Comparison of ENCODE assay signal across 9 mouse cellular contexts in the genomic region with DNA sequence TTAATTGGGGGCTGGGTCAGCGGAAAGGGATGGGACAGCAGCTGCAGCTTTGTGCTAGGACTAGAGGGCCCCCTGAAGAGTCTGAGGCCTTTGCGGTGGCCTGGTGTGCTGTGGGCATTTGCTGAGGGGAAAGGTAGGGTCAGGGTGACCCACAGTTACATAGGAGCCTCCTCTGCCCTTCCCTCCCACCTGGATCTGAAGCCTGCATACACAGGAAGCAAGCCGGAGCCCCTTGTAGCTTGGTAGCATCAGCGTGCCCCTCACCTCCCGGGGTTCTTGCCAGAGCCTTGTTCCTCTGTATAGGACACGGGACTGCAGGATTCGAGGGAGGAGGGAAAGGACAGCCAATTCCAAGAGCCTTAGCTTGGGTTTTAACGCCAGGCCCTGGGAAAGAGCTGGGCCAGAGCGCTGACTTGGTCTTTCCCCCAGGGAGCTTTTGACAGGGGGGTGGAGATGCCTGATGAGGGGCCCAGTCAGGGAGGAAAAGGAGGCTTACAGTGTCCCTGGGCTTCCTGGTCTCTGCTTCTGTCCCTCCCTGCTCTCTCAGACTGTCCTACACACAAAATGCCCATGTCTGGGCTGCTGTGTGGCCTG. TPM values are rescaled to one million over a fixed set of nuclear protein-coding genes. Genes with fewer than 3 reads are reported as not detected.
A peak's percentile ranks its signal among the peaks of the same experiment; 100 is the strongest.
DNase-seq lines count a peak whose midpoint lies in the region; ATAC-seq and TF ChIP-seq lines count a peak whose summit lies in the region.
"Had no signal": no experiment of that assay in that cellular context is flagged by ENCODE, and none has a peak within 500 bp of the region (broad histone marks: within the 10 kb centered on the region; RNA-seq: fewer than 3 reads in every experiment).

No protein-coding gene starts in this region.

- 64% methylated on average over 9 of the region's 9 CpGs for WGBS in kidney, adult 2 months
- WGBS in forebrain, embryonic 12.5 days: 0% methylated on average over 8 of the region's 9 CpGs
- WGBS in hindbrain, postnatal 0 days: 22% methylated on average over 9 of the region's 9 CpGs

- intact Hi-C loops in left cerebral cortex, postnatal 4 days (cut with DNase I): no loop called here

- H3K9me3 ChIP-seq in forebrain, embryonic 12.5 days: no peaks in the 10 kb centered on the region
- no peaks in the 10 kb centered on the region for H3K9me3 ChIP-seq in hindbrain, postnatal 0 days (ENCODE audit: low read length)

- peak overlapping the region; percentile 47 for H3K4me3 ChIP-seq in kidney, adult 2 months (ENCODE audit: insufficient read depth, low read depth, low read length)
- peak overlapping the region; percentile 70 for H3K4me3 ChIP-seq in forebrain, embryonic 12.5 days (replicated peaks)
- H3K4me3 ChIP-seq in hindbrain, postnatal 0 days (ENCODE audit: low read length): peak overlapping the region; percentile 56

- no peaks in the 10 kb centered on the region for H3K4me1 ChIP-seq in kidney, adult 2 months (ENCODE audit: control insufficient read depth, insufficient read depth, low read length)
- peaks cover 34% of the 10 kb centered on the region for H3K4me1 ChIP-seq in forebrain, embryonic 12.5 days
- peaks cover 3% of the 10 kb centered on the region; the same call in 1 of the 2 replicates for H3K4me1 ChIP-seq in hindbrain, postnatal 0 days (ENCODE audit: insufficient read depth, low read length)

- H3K36me3 ChIP-seq in kidney, adult 2 months (ENCODE audit: control insufficient read depth, insufficient read depth, low read length): no peaks in the 10 kb centered on the region
- peaks cover 12% of the 10 kb centered on the region for H3K36me3 ChIP-seq in forebrain, embryonic 12.5 days (replicated peaks)
- no peaks in the 10 kb centered on the region for H3K36me3 ChIP-seq in hindbrain, postnatal 0 days (ENCODE audit: insufficient read depth, low read length)

- TF ChIP-seq POLR2A in kidney, adult 2 months (IDR thresholded peaks at IDR 0.05; ENCODE audit: low read depth, low read length): no peak

- H3K27me3 ChIP-seq in kidney, adult 2 months (replicated peaks; ENCODE audit: control insufficient read depth, insufficient read depth, low read length): no peaks in the 10 kb centered on the region
- no peaks in the 10 kb centered on the region for H3K27me3 ChIP-seq in forebrain, embryonic 12.5 days
- H3K27me3 ChIP-seq in hindbrain, postnatal 0 days (ENCODE audit: insufficient read depth, low read length): no peaks in the 10 kb centered on the region
- H3K27me3 ChIP-seq: CH12.LX had no signal

- H3K9ac ChIP-seq in forebrain, embryonic 12.5 days: peak overlapping the region; percentile 77
- no peak overlapping the region; the same call in 1 of the 2 replicates for H3K9ac ChIP-seq in hindbrain, postnatal 0 days (replicated peaks; ENCODE audit: low read length)

- no peak for TF ChIP-seq CTCF in kidney, adult 2 months (conservative IDR thresholded peaks at IDR 0.05; ENCODE audit: insufficient read depth, insufficient read length, low read depth, low read length)
- no peak for TF ChIP-seq CTCF in hindbrain, postnatal 0 days (IDR thresholded peaks at IDR 0.05; ENCODE audit: low read depth)

- H3K27ac ChIP-seq in kidney, adult 2 months (ENCODE audit: insufficient read depth, low read depth, low read length): peak overlapping the region; percentile 40
- H3K27ac ChIP-seq in forebrain, embryonic 12.5 days: peak overlapping the region; percentile 71
- 0 out of 2 replicates have a peak overlapping the region, but pooled peaks have one; percentile 15 for H3K27ac ChIP-seq in hindbrain, postnatal 0 days

- H3K4me2 ChIP-seq in forebrain, embryonic 12.5 days: peak overlapping the region; percentile 95
- peak overlapping the region; percentile 100 for H3K4me2 ChIP-seq in hindbrain, postnatal 0 days (ENCODE audit: low read depth, low read length)

- no peak for ATAC-seq in forebrain, embryonic 12.5 days (ENCODE audit: low FRiP score)
- ATAC-seq in hindbrain, postnatal 0 days: no peak

- peak; percentile 26 for DNase-seq in kidney, adult 2 months
- DNase-seq in kidney, postnatal 25 days: no peak
- DNase-seq in hindbrain, postnatal 0 days (ENCODE audit: low spot score): no peak
- DNase-seq in neural tube, embryonic 10.5 days (ENCODE audit: extremely low spot score, low spot score): peak; percentile 55
- no peak for DNase-seq in cerebellum, adult 9-10 months
- DNase-seq in left cerebral cortex, postnatal 4 days: no peak
- DNase-seq in adrenal gland, postnatal 25 days: no peak

RNA-seq across cellular contexts. Expression of gene Mrc2, which starts 1.6 kb away (rescaled TPM):
- polyA plus RNA-seq in kidney, adult 2 months (2012; rRNA removed): 23.7 and 28.3 TPM in 2 replicates
- polyA plus RNA-seq in forebrain, embryonic 12.5 days (2016; fragmentation: Nextera tagmentation; extraction: Ambion mirVana): 14.9 and 15.1 TPM in 2 replicates
- 21.4 and 28.5 TPM in 2 replicates for total RNA-seq in hindbrain, postnatal 0 days (2014; rRNA removed)
- 3.7 and 4.2 TPM in 2 replicates for polyA plus RNA-seq in hindbrain, postnatal 0 days (2015; fragmentation: Nextera tagmentation; extraction: Ambion mirVana)
- 10 to 100 TPM; 13.4 to 13.5 TPM for total RNA-seq in left cerebral cortex, postnatal 4 days (2021)
- total RNA-seq in adrenal gland, postnatal 25 days (2021): 21.3 and 21.7 TPM in 2 replicates

Comparison
In these comparisons a context has a peak if more than half of its experiments do, and no peak if none do; other contexts are left out.
1. DNase-seq: peak in kidney, adult 2 months (single experiment) and neural tube, embryonic 10.5 days (single experiment); none in kidney, postnatal 25 days (0 of 2), hindbrain, postnatal 0 days (single experiment), cerebellum, adult 9-10 months (single experiment), left cerebral cortex, postnatal 4 days (single experiment) and adrenal gland, postnatal 25 days (single experiment).
2. H3K27ac ChIP-seq: peak in every context shown above with its lines; median percentile 71 in forebrain, embryonic 12.5 days; 40 in kidney, adult 2 months; 15 in hindbrain, postnatal 0 days.
3. Peak in every context shown above with its lines, with median percentiles within 50 percentile points of each other: H3K4me3 ChIP-seq.